Mouse (Mus musculus) skeletal muscle tissue, adult 2 months (tissue): Measurements from ENCODE around the gene Wdr83os.

Experiments used
- DNase-seq: peaks from one replicate; pipeline ENCODE4 v3.0.0-alpha.2; 2012; ENCODE audit warnings: low read depth, low spot score

Gene Wdr83os

GRCm38 (mm10) chr8:85080532-85081215, at the start of gene Wdr83os:
Gene Wdr83os (plus strand): TSS chr8:85080740.
- DNase-seq = no peak

DNA sequence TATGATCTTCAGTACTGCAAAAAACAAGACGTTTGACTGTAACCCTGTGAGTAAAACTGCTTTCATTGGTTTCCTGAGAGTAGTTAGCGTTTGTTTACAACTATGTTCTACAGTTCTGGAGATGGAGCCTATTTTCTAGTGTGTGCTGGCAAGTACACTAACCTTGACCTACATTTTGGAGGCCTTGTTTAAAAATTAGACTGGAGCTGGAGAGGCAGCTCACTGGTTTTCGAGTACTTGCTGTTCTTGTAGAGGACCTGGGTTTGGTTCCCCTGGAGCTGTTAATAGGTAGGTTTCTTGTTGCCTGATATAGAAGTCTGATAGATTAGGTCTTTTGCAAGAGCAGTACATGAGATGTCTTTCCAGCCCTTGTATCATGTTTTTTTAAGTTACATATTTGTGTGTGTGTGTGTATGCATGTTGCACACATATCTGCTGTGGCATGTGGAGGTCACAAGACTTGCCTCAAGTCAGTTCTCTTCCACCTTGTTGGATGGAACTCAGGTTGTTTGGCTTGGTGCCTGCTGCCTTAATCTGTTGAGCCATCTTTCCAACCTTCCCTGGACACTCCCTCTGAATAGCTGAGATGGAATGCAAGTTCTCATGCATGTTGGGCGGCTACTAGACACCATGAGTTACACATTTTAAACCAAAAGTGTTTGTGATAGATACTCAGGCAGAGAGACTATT, 47.8 kb upstream of the Wdr83os start:
- no peak for DNase-seq

GRCm38 (mm10) chr8:85033867-85034266, 46.7 kb upstream of the Wdr83os start:
- DNase-seq = no peak

DNA sequence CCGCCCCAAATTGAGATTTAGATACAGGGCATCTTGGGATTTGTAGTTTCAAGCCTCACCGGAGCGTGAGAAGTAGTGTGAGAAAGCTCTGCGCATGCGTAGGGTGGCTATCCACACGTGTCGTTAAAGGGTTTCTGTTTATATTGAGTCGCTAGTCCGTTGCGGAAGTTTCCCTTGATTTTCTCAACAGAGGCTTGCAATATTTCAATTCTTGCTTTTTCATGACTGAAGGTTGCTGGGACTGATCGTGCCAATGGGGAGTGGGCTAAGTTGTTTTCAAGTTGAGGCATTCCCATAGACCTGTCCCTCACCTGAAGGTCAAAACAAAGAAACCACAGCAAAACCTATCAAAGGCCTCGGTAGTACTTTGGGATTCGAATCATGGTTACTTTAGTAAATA, 45.8 kb upstream of the Wdr83os start:
- peak; percentile 85 for DNase-seq

- no peak for DNase-seq
Observed at GRCm38 (mm10) chr8:85035165-85035727, 45.3 kb upstream of the Wdr83os start.

DNA sequence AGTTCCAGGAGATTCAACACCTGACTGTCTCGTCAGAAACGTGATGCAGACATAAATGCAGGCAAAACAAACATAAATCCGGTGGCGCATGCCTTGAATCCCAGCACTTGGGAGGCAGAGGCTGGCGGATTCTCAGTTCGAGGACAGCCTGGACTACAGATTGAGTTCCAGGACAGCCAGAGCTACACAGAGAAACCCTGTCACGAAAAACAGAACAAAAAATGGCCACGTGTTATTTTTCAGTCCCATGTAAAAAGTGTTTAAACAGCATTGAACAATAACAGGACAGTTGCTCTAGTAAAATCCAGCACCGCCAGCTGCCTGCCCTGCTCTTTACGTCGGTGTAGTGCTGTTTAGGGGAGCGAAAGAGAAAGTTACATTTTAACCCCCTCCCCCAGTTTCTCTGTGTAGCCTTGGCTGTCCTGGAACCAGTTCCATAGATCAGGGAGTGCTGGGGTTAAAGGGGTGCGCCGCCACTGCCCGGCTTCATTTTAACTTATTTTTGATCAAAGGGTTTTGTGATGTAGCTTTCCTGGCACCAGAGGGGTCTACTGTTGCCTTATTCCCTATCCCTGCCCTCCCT, 44.7 kb upstream of the Wdr83os start:
- DNase-seq = no peak

GRCm38 (mm10) chr8:85036381-85036717, 44.2 kb upstream of the Wdr83os start:
- no peak for DNase-seq

DNA sequence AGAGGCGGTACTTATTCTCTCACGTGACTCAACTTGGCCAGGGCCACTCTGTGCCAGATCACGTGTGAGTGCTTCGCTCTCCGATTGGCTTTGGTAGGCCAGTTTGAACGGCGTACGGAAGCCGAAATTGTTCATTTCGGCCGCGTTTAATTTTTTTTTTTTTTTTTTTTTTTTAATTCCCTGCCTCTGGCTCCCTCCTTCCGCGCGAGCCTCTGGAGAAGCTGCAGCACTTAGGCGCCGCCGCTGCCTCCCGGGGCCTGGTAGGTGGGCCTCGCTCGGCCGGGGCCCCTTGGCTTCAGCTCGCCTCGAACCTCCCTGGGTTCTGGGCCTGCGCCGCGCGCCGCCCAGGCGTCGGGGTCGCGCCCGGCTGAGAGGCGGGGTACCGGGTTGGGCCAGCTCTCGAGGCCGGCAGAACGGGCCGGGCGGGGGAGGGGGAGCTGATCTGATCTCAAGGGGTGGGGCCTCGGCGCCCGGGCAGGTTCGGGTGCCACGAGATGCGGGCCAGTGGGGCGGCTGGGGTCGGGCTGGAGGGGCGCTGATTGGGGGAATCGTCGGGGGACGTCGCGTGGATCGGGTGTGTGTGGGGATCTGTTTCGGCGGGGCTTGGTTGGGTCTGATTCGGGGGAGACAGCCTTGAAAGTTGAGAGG, 43.7 kb upstream of the Wdr83os start, which contains the start of gene Tnpo2:
TSS of gene Tnpo2 (plus strand) at position 198 of the 648 bp plus-strand sequence.
- DNase-seq = peak; percentile 97

GRCm38 (mm10) chr8:85037366-85037680, 43.2 kb upstream of the Wdr83os start:
- DNase-seq = no peak

DNA sequence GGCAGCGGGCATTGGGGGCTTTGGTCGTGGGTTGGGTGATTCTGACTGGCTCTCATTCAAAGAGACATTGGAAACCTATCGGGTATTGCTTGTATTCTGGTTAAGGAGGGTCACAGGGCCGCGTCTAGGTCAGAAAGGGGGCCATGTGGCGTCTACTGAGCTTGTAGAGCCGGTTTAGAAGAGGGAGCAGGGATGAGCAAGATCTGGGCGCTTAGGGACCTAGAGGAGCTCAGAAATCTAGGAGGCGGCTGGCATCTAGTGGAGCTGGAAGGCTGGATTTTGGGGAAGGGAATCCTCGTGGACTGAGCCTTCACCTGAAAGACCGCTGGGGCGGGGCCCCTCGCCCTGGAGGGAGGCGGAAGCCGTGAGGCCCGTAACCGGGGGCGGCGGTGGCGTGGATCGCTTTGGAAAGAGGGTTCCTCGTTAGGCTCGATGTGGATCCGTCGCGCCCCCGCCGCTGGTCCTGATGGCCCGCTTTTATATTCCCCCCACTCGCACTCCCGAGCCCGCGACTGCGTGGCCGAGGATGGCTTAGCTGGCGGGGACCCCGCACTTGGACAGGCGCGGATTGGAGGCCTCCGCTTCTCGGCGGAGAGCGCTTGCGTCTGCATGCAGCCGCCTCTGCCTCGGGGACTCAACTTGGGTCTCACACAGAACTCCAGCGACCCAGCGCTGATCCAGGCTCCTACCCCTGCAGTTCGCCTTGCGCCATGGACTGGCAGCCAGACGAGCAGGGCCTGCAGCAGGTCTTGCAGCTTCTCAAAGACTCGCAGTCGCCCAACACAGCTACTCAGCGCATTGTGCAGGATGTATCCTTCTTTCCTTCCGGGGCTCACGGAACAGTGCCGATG, 42.6 kb upstream of the Wdr83os start:
- no peak for DNase-seq

DNA sequence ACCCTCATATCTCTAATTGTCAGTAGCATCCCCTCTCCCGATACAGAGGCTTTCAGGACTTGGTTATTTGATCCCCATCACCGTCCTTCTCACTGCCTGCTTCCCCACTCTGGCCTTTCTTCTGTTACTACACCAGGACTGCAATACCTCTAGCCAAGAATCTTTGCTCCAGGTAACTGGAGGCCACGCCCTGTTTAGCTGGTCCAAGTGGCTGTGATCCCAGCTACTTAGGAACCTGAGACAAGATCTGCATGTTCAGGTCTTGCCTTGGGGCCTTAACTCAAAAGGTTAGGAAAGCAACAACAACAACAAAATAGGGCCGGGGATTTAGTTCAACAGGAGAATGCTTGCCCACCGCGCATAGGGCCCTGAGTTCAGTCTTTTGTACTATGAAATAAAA, 36.9 kb upstream of the Wdr83os start:
- DNase-seq = no peak

- no peak for DNase-seq
Observed at GRCm38 (mm10) chr8:85057367-85057766, 23.2 kb upstream of the Wdr83os start.

GRCm38 (mm10) chr8:85059879-85060616, 20.5 kb upstream of the Wdr83os start, which contains the start of gene Fbxw9:
Gene Fbxw9 (plus strand): TSS chr8:85060055.
- peak; percentile 88 for DNase-seq

- no peak for DNase-seq
Observed at GRCm38 (mm10) chr8:85062603-85063002, 17.9 kb upstream of the Wdr83os start.

GRCm38 (mm10) chr8:85065213-85065612, 15.3 kb upstream of the Wdr83os start:
- DNase-seq = no peak

DNA sequence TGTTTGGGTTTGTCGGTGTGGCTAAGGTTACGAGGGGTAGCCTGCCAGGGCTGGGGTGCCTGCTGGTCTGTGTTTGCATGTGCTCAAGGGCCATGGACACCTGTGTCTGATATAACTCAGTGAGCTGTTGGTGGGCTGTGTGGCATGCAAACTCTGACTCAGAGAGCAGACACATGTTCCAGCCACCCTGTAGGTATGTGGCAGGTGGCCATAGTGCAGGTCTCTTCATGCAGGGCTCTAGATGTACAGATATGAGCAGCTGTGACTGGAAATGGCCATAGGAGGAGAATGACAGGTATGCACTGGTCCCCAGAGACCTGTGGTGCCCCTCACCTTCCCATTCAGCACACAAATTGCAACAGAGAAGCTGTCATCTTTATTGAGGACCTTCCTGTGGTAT, 13.4 kb upstream of the Wdr83os start:
- no peak for DNase-seq

GRCm38 (mm10) chr8:85067982-85068381, 12.6 kb upstream of the Wdr83os start, which contains the start of gene Gm5741:
Gene Gm5741 (minus strand): TSS chr8:85067982.
- no peak for DNase-seq

- no peak for DNase-seq
Observed at GRCm38 (mm10) chr8:85071041-85071440, 9.5 kb upstream of the Wdr83os start.

- peak; percentile 86 for DNase-seq
Observed at GRCm38 (mm10) chr8:85071514-85072281, 8.8 kb upstream of the Wdr83os start, which contains the start of gene Dhps. Gene Dhps (plus strand): TSS chr8:85071757.
